Mouse (Mus musculus) cerebellum, adult 2 months (tissue): ENCODE results near the gene Triobp.

Experiments
- CTCF ChIP-seq: fragments of 200-500 bp; IDR thresholded peaks from 2 replicates; pipeline ENCODE4 v1.5.1; 2011; ENCODE audit warnings: low read depth, mild to moderate bottlenecking, control low read depth, low read length, moderate library complexity, borderline replicate concordance; ENCODE audit not compliant: insufficient read depth
- POLR2A ChIP-seq: fragments of 200-500 bp; IDR thresholded peaks from 2 replicates; pipeline ENCODE4 v1.6.1; 2011; ENCODE audit warnings: low read length, control low read depth, borderline replicate concordance; ENCODE audit not compliant: insufficient read depth

GRCm38 (mm10) chr15:79007059-79007458, 59.5 kb downstream of the Triobp start:
- TF ChIP-seq CTCF (no peak), POLR2A (no peak)
